Mouse (Mus musculus): ENCODE results near the gene Rgs10.

Gene Rgs10

GRCm38 (mm10) chr7:128417930-128418779 lies at the start of gene Rgs10:
Rgs10 (minus strand) TSS chr7:128418758.
- DNase-seq (ENCODE audit: extremely low read depth, low read depth): no peak

GRCm38 (mm10) chr7:128462406-128462805 lies 43.8 kb upstream of the Rgs10 start:
- no peak for DNase-seq (ENCODE audit: extremely low read depth, low read depth)

GRCm38 (mm10) chr7:128461285-128462215 lies 43.0 kb upstream of the Rgs10 start, which contains the start of gene Tial1:
Tial1 (minus strand) TSS chr7:128461717.
- DNase-seq (ENCODE audit: extremely low read depth, low read depth): peak; percentile 98

GRCm38 (mm10) chr7:128460865-128461228 lies 42.3 kb upstream of the Rgs10 start:
- DNase-seq (ENCODE audit: extremely low read depth, low read depth): no peak

- peak; percentile 35 for DNase-seq (ENCODE audit: extremely low read depth, low read depth)
Observed at GRCm38 (mm10) chr7:128460131-128460864, 41.7 kb upstream of the Rgs10 start.

GRCm38 (mm10) chr7:128459791-128460130 lies 41.2 kb upstream of the Rgs10 start:
- no peak for DNase-seq (ENCODE audit: extremely low read depth, low read depth)

- no peak for DNase-seq (ENCODE audit: extremely low read depth, low read depth)
Observed at GRCm38 (mm10) chr7:128458011-128458410, 39.5 kb upstream of the Rgs10 start.

- DNase-seq (ENCODE audit: extremely low read depth, low read depth): no peak
Observed at GRCm38 (mm10) chr7:128452731-128453130, 34.2 kb upstream of the Rgs10 start.

GRCm38 (mm10) chr7:128440584-128440983 lies 22.0 kb upstream of the Rgs10 start:
- DNase-seq (ENCODE audit: extremely low read depth, low read depth): no peak

- DNase-seq (ENCODE audit: extremely low read depth, low read depth): no peak
Observed at GRCm38 (mm10) chr7:128439251-128439650, 20.7 kb upstream of the Rgs10 start.

GRCm38 (mm10) chr7:128438131-128438530 lies 19.6 kb upstream of the Rgs10 start:
- no peak for DNase-seq (ENCODE audit: extremely low read depth, low read depth)

- DNase-seq (ENCODE audit: extremely low read depth, low read depth): no peak
Observed at GRCm38 (mm10) chr7:128433213-128433612, 14.7 kb upstream of the Rgs10 start.

GRCm38 (mm10) chr7:128432574-128432973 lies 14.0 kb upstream of the Rgs10 start:
- DNase-seq (ENCODE audit: extremely low read depth, low read depth): no peak

- no peak for DNase-seq (ENCODE audit: extremely low read depth, low read depth)
Observed at GRCm38 (mm10) chr7:128422491-128422890, 3.9 kb upstream of the Rgs10 start.

- DNase-seq (ENCODE audit: extremely low read depth, low read depth): no peak
Observed at GRCm38 (mm10) chr7:128421701-128422100, 3.1 kb upstream of the Rgs10 start.

GRCm38 (mm10) chr7:128419690-128420089 lies 1.1 kb upstream of the Rgs10 start:
- DNase-seq (ENCODE audit: extremely low read depth, low read depth): no peak

GRCm38 (mm10) chr7:128417226-128417929 lies 1.2 kb downstream of the Rgs10 start:
- DNase-seq (ENCODE audit: extremely low read depth, low read depth): peak; percentile 31

GRCm38 (mm10) chr7:128416664-128417063 lies 1.9 kb downstream of the Rgs10 start:
- no peak for DNase-seq (ENCODE audit: extremely low read depth, low read depth)

GRCm38 (mm10) chr7:128414433-128414832 lies 4.1 kb downstream of the Rgs10 start:
- peak; percentile 67 for DNase-seq (ENCODE audit: extremely low read depth, low read depth)

- no peak for DNase-seq (ENCODE audit: extremely low read depth, low read depth)
Observed at GRCm38 (mm10) chr7:128412071-128412833, 6.3 kb downstream of the Rgs10 start.
